Mouse (Mus musculus) mammary gland, adult 2 months (tissue): Measurements from ENCODE around the gene Six1. TPM values are rescaled to one million over a fixed set of nuclear protein-coding genes. Genes with fewer than 3 reads are reported as not detected.

Source experiments
- polyA plus RNA-seq: library from polyadenylated mRNA; depleted of rRNA; stranded (reverse); fragments of >200 nt; gene quantifications from 2 replicates; pipeline ENCODE4 v1.2.3, GENCODE M21; 2012; ENCODE audit warnings: low replicate concordance; rRNA removed

The Six1 gene
- 5.9 and 7.3 TPM in 2 replicates for polyA plus RNA-seq

GRCm38 (mm10) chr12:73053668-73054241, at the start of gene Six1:
TSS of gene Six1 (minus strand) at chr12:73053887.

Other genes with a start within 250 kb of the Six1 start
- gene Six6, start 114.0 kb downstream of the Six1 start, polyA plus RNA-seq: not detected in 2 replicates
- 0.13 TPM in 1 of 2 replicates, not detected in the other for gene 4930447C04Rik, start 113.1 kb downstream of the Six1 start, polyA plus RNA-seq
- gene Six4, start 59.6 kb upstream of the Six1 start, polyA plus RNA-seq: 0.50 and 2.1 TPM in 2 replicates
- gene Mnat1, start 69.8 kb upstream of the Six1 start, polyA plus RNA-seq: 3.4 and 7.2 TPM in 2 replicates
- 3.0 and 7.0 TPM in 2 replicates for gene Trmt5, start 232.8 kb upstream of the Six1 start, polyA plus RNA-seq
- gene Slc38a6, start 232.9 kb upstream of the Six1 start, polyA plus RNA-seq: 18.7 and 28.5 TPM in 2 replicates